Mouse (Mus musculus) lung, postnatal 0 days (tissue): ENCODE data around the gene Dalrd3.

ENCODE experiments used
- CTCF ChIP-seq: IDR thresholded peaks from 2 replicates; pipeline ENCODE4 v1.5.1; 2016; ENCODE audit warnings: antibody characterized with exemption, mild to moderate bottlenecking
- EP300 ChIP-seq: IDR thresholded peaks from 2 replicates; pipeline ENCODE4 v1.6.1; 2016; ENCODE audit warnings: antibody characterized with exemption, mild to moderate bottlenecking, control low read depth

DNA sequence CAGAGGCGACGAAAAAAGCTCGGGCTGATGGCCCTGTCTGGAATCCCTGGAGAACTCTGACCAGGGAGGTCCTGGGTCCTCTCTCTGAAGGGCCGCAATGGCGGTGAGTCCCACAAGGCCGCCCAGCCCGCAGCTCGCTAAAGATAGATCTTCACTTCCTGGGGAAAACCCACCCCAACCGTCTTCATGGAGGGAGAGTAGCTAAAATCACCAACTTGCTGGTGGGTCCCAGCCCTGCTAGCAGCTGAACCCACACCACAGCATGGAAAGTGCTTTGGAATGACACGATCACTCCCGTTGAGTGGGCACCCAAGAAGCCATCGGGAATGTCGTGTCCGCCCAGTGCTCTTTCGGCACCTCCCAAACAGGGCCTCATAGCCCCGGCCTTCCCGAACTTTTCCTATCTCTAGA is 1.2 kb upstream of the Dalrd3 start:
- TF ChIP-seq CTCF (no peak), EP300 (no peak)
